Mouse (Mus musculus): ENCODE data around the gene Csgalnact2. TPM values are rescaled to one million over a fixed set of nuclear protein-coding genes. Genes with fewer than 3 reads are reported as not detected.

Csgalnact2 gene
- total RNA-seq, 4 experiments from 2014 or later, result 30.8 to 40.8 (median 32.4) TPM

DNA sequence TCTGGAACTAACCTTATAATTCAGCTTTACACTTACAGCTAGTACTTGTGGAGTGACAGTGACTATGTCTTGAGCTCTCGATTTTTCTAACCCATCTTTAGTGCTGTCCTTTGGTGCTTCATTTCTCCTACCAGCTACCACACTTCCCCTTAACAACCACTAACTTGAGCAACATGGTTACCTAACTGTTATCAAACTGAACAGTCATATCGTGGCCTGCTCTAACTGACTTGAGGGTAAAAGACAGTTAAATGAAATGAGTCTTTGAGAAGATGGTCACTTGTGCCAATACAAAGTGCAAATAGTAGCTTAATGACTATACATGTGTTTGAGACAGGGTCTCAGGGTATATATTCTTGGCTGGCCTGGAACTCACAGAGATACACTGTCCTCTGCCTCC lies 1.8 kb downstream of the Csgalnact2 start:
- no peak for DNase-seq (ENCODE audit: low spot score in 2 of 2)

DNA sequence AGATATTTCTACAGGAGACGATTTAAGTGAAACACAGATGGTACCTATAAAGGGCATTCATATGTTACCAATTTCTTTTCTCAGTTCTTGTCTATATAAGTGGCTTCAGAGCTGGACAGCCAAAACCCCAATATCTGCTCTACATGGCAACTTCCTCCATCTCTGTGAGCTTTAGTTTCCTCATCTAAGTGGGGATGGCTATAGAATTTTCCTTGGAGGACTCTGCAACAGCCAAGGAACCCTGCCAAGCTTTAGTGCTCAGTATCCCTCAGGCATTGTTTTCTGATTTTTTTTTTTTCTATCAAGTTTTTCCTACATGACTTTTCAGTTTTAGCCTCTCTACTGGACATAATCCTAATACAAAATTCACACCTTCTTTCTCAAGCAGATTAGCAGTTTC lies 4.5 kb downstream of the Csgalnact2 start:
- DNase-seq (ENCODE audit: low spot score in 2 of 2), result no peak

DNA sequence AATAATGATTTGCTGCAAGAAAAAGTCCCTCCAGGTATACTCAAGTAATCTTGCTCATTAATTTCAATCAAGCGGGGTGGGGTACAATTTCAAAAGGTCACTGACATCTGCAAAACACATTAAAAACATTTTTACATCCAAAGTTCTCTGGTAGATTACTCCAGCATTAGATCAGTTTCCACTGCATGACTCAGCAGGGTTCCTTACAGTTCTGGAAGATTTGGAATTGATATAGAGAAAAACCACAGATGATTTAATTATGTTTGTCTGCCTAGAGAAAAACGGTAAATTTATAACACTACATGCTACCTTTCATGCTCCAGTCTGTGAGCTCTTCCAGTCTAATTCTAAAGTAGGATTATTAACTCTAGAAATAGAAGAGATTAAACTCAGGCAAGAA lies 8.9 kb downstream of the Csgalnact2 start:
- no peak for DNase-seq (ENCODE audit: low spot score in 2 of 2)

DNA sequence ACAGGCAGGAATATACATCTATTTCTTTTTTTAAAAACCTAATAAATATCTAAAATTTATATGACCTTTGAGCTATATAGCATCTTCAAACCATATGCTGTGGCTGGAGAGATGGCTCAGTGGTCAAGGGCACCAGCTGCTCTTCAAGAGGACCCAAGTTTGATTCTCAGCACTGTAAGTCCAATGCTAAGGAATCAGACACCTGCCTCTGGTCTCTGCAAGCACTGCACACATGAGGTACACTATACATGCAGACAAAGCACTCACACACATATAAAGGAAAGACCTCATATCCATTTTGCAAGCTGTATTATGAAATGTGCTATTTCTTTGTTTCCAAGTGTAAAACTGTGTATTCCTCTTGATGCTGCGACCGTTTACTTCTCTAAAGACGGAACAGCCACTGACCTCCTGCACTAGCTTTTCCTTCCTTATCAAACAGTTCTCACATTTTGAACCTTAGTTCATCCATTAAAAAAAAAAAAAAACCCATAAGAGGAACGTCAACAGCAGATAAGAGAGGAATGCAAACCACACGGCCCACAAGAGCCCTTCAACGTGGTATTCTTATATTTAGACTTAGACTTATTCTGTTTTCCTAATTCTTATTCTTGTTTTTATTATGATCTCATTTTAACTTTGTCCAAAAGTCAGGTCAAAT lies 11.0 kb downstream of the Csgalnact2 start:
- DNase-seq (ENCODE audit: low spot score in 2 of 2), result no peak

DNA sequence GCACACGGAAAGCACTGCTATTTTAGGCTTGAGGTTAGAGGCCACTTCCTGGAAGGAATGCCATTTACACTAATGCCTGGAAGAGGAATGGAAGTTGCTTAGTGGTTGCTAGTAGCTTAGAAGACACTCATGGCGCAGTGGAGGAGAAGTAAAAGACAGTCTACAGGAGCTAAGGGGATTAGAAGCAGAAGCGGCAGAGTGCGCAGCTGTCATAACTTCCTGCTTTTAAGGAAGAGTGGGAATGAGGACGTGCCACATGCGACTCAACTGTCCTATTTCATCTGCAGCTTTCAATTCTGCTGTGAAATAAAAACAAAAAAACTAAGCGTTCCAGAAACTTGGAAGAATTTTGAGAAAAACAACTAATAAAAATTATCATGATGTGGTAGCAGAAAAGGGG lies 11.7 kb downstream of the Csgalnact2 start:
- no peak for DNase-seq (ENCODE audit: low spot score in 2 of 2)

DNA sequence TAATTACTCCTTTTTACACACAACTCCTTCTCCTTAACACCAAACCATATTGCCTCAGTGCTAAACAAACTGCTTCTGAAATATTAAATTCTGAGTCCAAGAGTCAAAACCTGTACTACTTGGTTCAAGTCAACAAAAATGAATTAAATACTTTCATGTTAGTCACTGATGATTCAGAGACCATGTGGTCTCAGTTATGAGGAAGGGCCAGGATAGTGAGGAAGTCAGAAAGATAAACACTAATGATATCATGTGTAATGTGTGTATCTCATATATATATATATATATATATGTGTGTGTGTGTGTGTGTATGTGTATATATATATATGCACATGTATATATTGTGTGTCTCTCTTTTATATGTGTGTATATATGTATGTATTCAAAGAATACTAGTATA lies 12.4 kb downstream of the Csgalnact2 start:
- no peak for DNase-seq (ENCODE audit: low spot score in 2 of 2)

DNA sequence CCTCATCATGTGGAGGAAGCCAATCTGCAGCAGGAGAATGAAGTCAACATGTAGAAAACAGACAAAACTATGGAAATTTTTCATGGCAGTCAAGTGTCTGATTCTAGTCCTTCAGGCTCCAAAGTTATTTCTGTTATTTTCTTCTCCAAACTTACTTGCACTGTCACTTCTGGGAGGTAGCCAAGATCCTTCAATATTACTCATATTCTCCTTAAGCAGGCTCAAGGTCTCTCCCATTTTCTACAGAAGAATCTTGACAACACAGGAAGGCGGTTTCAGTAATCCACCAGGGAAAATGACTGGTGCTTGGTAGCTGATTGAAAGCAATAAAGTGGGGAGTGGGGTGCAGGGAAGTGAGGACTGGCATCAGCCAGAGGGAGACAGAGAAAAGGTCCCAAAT lies 16.2 kb downstream of the Csgalnact2 start:
- DNase-seq (ENCODE audit: low spot score in 2 of 2), result no peak

DNA sequence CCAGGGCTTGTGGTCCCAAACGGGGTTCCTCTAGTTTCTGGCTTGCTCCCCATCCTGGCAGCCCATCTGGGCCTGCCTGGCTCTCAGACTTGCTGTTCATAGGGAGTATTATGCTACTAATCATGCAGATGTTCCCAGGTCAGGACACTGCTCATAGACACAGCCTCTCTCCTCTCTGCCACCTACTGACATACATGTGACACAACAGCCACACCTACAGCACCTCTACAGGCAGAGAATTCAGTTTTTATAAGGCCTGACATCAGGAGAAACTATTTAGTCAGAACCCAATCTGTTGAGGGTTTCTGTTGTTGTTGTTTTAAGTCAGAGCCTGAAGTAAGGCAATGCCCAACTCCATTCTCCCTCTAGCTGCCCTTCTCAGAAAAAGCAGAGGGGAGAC lies 27.1 kb downstream of the Csgalnact2 start:
- DNase-seq (ENCODE audit: low spot score in 2 of 2), result no peak

DNA sequence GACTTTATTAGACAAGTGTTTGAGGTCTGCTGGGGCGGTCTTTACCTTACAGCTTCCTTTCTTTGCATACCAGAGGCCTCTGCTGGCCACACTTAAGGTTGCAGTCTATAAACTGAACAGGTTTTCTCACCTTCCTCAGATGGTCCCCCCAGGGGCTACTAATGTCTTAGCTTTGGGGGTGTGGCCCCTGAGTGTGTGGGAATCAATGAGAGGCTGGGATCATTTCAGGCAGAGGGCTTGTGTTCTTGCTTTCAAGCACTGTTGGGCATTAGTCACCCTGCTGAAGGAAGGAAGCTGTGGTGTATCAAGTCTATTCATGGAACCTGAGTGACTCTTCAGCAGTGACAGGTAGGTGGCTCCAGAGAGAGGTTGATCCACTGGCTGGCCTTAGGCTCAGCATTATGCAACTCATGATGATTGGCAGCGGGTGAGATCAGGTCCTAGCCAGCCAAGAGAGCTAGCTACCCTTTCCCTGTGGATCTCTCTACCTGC lies 39.6 kb downstream of the Csgalnact2 start:
- DNase-seq (ENCODE audit: low spot score in 2 of 2), result no peak

DNA sequence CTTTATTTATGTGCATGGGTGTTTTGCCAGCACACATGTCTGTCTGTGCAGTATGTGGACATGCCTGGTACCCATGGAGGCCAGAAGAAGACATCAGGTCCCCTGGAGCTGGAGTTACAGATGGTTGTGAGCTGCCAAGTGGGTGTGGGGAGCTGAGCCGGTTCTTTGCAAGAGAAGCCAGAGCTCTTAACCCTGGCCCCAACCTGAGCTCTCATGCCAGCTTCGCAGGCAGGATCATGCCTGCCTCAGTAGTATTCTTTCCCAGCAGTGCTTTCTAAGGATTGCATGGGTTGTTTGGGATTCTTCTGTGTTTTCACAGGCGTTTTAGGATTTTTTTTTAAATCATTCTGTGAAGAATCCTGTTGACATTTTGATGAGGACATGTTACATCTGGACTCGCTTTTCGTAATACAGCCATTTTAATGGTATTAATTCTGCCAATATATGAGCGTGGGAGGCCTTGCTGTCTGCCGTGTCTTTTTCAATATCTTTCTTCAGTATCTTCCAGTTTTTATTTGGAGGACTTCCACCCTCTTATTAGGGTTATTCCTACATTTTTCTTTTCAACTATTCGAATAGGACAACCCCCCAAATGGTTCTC lies 41.1 kb downstream of the Csgalnact2 start:
- DNase-seq (ENCODE audit: low spot score in 2 of 2), result no peak

DNA sequence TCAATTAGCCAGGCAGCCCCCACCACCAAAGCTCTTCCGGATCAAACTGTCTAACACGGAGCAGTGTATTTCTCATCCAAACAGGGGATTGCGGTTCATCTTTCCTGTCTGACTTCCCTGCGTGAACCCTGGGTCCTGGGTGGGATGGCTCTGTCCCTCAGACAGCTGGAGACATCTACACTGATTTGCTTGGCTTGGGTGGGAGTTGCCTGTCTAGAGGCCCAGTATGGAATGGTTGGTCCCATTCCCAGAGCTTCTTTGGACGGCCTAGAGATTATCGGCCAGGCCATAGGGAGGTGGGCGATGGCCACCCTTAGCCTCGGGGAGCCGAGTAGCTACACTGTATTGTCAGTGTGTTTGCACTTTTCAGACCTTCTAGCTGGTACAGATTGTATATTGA lies 48.1 kb downstream of the Csgalnact2 start:
- DNase-seq (ENCODE audit: low spot score in 2 of 2), result no peak

DNA sequence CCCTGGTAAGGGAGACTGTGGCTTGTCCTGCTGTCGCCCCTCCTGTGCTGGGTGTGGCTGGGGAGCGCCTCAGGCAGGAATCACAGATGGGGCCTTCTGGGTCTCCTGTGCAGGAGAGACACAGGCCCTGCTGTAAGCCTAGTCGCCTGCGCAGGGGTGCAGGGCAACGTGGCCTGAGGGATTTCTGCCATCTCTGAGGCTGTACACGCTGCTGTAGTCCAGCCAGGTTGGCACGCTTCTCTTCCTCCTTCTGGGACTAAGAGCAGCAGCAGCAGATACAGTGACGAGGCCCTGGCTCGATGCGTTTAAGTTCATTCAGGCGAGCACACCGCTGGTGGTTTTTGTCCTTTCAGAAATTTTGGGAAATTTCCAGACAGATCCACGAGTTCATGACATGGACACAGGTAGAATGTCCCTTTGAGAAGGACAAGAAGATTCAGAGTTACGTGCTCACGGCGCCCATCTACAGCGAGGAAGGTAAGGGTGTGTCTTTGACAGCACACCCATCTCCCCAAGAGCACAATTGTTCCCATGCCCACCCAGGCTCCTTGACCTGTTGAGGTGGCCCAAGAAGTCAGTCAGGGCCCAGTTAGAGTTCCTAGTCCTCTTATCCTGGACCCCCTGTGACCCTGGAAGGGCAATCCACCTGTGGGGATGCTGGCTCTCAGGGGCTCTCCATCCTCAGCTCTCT lies 50.0 kb downstream of the Csgalnact2 start:
- no peak for DNase-seq (ENCODE audit: low spot score in 2 of 2)

DNA sequence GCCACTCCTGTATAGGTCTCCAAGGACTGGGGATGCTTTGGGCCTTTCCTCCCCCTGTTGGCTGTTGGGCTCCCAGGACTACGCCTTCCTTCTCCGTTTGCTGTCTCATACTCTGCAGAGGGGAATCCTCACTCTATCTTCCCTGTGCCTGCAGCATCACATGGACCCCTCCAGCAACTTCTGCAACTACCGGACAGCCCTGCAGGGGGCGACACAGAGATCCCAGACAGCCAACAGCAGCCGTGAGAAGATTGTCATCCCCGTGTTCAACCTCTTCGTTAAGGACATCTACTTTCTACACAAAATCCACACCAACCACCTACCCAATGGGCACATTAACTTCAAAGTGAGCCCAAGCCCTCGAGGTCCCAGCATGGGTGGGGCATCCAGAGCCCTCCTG lies 51.0 kb downstream of the Csgalnact2 start:
- no peak for DNase-seq (ENCODE audit: low spot score in 2 of 2)

DNA sequence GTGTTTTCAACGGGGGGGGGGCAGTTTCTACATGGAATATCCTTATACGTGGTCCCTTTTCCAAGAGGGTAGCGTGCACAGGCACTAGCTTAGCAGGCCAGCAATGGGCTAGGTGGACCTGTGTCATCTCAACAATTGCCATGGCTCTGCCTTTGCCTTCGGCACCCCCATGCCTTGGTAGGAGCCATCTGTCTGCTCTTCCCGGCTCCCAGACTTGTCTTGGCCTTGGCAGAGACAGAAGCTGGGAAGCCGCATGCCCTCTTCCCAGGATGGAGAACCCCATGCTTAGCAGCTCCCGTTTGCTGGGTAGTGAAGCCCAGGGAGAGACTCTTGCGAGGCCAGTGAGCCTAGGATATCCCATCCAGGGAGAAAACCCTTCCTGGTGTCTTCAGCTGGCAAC lies 54.3 kb downstream of the Csgalnact2 start:
- DNase-seq (ENCODE audit: low spot score in 2 of 2), result no peak

DNA sequence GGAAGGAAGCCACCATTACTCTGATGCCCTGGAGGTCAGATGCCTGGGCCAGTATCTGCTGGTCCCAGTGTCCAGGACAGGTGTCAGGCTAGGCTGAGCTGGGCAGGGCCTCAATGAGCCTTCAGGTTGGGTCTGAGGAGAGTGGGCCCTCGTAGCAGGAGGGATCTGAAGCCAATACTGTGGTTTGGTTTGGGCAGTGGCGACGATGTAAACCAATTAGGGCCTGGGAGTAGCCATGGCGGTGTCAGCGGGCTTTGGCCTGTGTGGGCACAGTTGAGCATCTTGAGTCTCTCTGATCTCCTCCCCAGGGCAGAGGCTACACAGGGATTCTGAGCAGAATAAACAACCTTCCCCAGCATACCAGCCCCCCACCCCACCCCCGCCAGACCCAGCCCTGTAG lies 55.3 kb downstream of the Csgalnact2 start:
- no peak for DNase-seq (ENCODE audit: low spot score in 2 of 2)

DNA sequence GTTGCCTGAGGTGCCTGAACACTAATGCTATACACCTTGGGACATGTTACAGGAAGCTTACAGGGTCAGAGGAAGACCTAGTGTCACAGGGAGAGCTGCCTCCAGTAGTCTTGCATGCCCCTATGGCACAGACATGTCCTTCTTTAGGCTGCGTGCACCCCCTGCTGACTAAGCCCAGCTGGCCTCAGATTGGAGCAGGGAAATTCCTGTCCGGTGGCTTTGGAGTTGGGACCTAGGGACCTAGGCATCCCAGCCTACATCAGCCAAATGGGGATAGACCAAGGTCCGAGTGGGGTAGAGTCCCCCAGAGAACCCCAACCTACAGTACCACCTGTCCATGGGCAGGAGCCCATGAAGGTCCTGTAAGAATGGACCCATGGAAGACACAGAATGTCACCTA lies 56.6 kb downstream of the Csgalnact2 start:
- DNase-seq (ENCODE audit: low spot score in 2 of 2), result no peak

DNA sequence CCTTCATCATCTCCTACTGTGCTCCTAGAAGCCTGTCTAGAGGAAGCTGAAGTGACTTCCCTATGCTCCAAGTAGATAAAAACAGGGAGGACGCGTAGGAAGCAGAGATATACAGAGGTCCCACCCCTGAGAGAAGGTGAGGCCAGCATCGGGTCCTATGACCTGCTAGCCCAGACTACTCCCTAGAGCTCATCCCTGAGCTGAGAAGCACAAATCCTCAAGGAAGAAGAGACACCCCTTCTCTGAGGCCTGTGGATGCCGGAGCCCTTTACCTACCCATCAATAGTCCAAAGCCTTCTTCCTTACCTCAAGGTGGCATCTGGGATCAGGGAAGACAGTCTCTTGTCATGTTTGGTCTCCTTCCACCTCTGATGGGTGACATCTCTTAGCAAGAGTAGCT lies 58.2 kb downstream of the Csgalnact2 start:
- DNase-seq (ENCODE audit: low spot score in 2 of 2), result no peak

DNA sequence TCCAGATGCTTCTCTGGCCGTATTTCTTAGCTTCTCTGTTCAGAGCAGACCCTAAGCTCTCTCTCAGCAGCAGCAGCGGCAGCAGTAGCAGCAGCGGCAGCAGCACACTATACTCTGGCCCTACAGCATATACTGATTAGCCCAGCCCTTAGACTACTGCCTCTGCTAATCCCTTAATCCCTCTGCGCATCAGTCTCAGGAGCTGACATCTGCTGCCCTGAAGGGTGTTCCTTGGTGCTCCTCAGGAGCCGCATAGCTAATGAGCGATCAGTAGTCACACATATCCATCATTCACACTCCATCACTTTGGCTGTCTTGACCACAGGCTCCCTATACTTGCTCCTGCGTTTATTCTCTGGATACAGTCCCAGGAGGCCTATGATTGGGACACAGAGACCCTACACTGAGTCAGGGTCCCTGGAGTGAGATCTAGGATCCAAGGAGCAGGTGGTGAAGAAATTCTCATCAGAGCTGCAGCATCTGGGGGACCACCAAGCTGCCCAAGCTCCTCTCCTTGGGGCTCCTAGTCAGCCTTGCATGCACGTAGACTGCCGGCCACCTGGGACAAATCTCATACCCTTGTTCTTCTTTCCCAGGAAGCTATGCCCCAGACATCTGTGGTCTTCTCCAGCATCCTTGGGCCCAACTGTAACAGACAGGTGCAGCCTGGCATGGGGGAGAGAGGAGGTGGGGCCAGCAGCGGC lies 59.0 kb downstream of the Csgalnact2 start:
- DNase-seq (ENCODE audit: low spot score in 2 of 2), result no peak

DNA sequence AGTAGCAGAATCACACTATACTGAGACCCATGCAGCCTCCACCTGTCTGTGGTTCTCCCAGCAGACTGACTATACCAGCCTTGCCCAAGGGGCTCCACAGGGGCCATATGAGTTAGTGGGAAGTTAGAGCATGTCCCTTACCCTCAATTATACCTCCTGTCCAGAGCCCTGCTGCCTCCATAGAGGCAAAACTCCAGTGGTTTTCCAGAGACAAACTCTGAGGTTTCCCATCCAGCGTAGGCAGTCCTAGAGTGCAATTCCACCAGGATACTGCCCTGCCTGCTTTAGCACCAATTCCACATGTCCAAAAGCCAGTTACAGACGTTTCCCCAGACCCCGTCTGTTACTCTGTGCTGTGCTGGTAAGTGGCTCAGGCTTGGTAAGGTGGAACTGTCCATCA lies 59.6 kb downstream of the Csgalnact2 start:
- DNase-seq (ENCODE audit: low spot score in 2 of 2), result no peak

DNA sequence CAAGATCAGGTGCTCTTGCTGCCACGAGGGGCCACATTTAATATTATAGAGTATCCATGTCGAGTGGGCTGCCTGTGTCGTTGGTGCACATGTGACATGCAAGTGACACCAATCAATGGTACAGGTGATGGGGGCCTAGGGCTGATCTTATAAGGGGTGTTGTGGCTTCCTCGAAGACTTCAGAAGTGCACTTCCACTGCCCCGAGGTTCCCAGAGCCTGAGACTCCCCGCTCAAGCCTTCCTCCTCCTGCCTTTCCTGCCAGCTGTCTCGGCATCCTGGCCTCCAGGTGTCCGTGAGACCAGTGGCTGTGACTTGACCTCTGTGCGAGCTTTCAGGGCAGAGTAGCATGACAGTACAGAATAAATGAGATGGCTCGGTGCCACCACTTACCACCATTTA lies 60.2 kb downstream of the Csgalnact2 start:
- no peak for DNase-seq (ENCODE audit: low spot score in 2 of 2)

DNA sequence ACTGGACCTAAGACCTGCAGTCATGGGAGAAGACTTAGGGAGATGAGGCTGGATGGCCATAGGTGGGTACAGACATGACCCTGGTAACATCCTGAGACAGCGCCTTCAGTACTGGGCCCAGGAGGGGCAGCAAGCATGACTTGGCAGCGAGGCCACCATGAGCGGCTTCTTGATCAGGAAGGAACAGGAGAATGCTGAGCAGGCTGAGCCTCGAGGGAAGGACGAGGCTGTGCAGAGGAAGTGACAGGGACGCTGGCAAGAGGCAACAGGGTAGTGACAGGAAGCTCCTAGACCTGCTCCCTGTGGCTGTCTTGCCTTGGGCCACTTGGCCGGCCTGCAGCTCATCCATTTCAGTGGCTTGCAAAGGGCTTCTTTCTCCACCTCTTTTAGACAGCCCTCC lies 61.5 kb downstream of the Csgalnact2 start:
- DNase-seq (ENCODE audit: low spot score in 2 of 2), result no peak

DNA sequence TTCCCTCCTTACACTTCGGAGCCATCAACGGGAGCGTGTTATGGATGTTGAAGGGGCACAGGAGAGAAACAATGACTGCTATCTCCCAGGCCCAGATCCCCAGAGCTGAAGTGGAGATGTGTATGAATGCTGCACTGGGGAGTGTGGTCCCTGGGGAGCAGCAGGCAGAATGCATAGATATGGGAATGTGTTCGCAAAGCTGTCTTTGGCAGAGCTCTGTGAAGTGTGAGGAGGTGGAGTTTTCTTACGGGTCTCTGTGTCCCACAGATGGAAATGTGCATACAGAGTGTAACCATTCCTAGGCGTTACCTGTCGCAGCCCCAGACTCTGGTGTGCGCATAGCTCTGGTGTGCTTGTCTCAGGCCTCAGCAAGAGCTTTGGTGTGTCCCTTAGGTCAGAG lies 62.2 kb downstream of the Csgalnact2 start:
- no peak for DNase-seq (ENCODE audit: low spot score in 2 of 2)
